Mouse (Mus musculus) T-cell, adult 2 months (primary cell): ENCODE results near the gene Lpar3.
A peak's percentile ranks its signal among the peaks of the same experiment; 100 is the strongest.

Source experiments
- DNase-seq: peaks from one replicate; pipeline ENCODE4 v3.0.0; 2022; ENCODE audit warnings: low spot score

Lpar3 gene

DNA sequence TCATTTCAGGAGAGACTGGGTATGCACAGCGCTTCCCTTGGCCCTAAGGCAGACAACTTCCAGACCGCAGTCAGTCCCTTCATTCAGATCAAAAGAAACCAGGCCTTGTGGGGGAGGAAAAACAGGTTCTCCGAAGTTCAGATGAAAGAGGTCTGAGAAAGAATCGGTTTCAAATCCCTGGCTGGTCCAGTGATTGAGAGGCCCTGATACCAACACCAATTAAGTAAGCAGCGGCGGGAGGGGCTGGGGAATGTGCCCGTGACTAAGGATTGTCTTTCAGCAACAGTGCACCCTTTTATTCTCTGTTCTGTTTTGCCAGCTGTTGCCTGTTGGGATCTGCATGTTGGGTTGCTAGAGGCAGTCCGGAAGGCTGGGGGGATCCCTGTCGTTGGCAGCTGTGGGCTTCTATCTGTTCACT, 90.4 kb downstream of the Lpar3 start:
- DNase-seq = no peak

DNA sequence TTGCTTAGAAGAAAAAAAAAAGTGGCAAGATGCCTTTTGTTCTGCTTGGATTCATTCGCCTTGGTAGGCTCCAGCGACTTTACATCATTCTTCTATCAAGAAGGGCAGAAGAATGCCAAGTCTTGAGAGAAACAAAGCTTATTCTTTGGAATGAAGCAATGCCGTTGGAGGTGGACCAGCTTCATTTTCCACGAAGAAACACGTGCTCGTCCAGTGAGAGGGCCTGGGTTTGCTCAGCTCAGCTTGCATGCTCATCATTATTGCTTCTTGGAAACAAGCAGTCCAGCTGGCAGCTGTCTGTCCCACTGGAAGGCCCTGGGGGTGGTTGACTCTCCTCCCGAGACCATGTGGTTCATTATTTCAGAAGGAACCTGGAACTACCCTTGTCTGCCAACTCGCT, 94.7 kb downstream of the Lpar3 start:
- DNase-seq = no peak

DNA sequence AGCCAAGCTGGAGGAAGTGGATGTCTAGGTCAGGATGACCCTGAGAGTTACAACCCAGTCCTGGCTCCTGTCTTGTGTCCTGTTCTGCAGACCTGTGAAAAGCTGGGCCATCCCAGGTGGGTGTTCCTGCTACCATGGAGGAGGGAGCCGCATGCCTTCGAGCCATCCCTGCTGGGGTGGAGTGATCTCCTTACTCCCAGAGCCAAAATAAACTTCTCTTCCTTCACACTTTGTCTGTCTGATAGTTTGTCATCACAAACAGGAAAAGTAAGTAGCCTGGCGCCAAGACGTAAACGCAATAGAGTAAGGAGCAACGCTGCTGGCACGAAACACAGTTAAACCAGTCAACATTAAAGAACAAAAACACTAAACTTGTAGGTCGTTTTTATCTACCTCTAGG, 95.5 kb downstream of the Lpar3 start:
- DNase-seq = no peak

DNA sequence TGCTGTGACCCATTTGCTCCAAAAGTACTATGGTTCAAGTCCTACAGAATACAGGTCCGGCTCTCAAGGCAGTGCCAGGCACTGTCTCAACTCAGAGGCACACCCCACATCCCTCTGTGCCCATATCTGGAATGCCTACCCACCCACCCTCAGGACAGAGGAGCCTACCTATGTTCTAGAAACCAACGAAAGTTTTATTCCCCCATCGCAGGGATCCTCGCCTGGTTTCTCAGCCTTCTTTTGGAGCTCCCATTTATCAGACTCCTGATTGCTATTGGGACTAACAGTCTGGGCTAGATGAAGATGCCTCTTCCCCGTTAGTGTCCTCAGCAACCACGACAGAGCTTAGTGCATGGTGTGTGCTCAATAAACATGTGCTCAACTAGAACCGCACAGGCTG, 96.6 kb downstream of the Lpar3 start:
- no peak for DNase-seq

DNA sequence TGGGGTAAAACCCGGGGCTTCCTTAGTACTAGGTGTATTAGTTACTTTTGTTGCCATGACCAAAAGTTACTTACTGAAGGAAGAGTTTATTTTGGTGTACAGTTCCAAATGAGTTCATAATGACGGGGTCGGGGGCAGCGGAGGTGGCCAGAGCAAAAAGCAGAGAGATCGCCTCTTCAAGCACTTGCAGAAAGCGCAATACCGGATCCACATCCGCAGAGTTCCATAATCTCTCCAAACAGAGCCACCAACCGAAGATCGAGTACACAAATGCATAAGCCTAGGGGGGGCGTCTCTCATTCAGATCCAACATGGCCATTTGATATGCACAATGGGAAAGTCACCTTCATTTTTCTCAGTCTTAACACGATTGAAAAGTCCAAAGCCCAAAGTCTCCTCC, 97.1 kb downstream of the Lpar3 start:
- no peak for DNase-seq

DNA sequence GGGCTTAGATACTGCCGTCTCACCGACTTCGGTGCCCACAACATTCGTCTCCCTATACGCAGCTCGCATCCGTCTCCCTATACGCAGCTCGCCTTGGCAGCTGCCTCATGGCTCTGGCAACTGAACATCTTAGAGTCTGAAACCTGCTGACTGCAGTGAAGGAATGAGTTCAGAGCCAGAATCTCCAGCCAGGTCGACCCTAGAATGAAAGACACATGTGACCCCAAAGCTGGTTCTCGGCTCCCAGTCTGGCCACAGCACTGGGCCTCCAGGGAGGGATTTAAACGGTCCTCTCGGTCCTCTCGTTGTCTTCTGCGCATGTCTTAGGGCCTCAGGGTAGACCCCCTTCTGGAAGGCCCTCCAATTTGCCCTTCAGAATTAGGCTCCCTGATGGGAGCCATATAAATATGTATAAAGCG, 97.8 kb downstream of the Lpar3 start:
- no peak for DNase-seq

DNA sequence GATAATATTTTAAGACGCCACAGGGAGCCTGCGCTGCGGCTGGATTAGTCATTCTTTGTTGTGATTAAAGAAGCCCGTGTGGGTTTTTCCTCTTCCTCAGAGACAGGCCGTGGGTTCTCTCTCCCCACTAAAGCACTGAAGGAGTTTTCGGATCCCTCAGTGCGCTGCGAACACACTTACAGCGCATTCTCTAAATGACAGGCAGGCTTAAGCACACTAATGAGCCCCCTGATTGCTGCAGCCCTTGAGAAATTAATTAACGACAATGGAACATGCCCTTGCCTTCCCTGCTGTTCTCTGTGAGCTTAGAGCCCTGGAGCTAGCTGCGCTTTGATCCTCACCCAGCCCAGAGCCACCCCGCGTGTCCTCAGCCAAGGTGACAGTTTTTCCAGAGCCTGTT, 98.2 kb downstream of the Lpar3 start:
- no peak for DNase-seq

DNA sequence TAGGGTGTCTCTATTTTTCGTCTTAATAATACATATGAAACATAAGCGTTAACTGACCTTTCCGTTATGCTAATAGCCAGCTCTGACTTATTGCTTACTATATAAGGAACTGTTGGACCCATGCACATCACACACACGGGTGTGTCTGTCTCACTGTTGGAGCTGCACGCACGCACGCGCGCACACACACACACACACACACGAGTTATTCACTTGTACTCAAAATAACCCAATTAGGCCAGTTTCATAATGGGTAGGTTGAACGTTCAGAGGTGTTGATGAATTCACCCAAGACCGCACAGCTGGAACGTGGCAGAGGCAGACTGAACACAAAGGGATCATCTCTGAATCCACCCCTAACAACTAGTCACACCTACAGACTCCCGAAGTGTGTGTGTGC, 98.7 kb downstream of the Lpar3 start:
- no peak for DNase-seq

DNA sequence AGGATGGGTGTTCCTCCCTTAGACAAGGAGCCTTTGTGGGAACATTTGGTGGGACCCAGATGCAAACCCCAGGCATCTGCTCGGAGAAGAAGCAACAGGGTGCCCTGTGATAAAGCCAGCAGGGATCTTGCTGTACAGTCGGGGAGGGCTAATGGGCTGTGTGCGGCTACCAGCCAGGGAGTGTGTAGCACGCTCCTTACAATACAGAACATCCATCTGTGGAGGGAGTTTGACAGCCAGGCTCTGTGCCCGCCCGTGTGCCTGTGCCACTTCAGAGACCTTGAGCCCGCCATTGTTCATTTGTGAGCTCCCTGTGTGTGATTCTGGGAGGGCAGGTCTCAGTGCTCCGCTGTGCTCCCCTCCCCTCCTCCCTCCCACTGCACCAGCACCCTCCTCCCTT, 104.2 kb downstream of the Lpar3 start:
- DNase-seq = no peak

DNA sequence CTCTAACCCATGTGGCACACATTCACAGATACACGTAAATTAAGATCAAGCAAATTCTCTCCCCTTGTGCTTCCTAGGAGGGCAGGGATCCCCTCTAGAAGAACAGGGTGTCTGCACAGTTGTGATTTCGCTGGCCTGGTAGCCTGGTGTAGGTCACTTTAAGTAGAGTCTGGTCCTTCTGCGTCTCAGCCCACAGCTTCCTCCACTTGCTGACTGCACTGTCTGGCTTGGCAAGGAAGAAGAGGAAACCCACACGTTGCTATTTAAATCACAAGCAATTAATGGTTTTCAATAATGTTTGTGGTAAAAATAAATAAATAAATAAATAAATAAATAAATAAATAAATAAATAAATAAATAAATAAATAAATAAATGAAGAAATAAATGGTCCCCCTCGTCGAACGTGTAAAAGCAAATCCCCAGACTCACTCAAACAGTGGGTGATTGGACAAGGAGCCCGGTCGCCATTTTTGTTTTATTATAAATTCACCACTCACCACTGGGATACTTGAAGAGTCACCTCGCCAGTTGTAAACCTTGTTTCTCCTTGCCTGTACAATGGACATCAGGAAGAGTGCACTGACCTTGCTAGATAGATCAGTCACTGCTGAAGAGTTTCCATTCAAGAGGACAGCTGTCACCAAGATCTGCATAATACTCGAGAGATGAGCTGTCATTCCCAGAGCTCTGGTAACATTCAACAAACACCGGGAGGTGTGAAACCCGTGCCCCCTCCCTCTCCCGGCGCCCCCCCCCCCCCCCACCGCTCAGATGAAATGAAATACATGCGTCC, 106.2 kb downstream of the Lpar3 start:
- no peak for DNase-seq

DNA sequence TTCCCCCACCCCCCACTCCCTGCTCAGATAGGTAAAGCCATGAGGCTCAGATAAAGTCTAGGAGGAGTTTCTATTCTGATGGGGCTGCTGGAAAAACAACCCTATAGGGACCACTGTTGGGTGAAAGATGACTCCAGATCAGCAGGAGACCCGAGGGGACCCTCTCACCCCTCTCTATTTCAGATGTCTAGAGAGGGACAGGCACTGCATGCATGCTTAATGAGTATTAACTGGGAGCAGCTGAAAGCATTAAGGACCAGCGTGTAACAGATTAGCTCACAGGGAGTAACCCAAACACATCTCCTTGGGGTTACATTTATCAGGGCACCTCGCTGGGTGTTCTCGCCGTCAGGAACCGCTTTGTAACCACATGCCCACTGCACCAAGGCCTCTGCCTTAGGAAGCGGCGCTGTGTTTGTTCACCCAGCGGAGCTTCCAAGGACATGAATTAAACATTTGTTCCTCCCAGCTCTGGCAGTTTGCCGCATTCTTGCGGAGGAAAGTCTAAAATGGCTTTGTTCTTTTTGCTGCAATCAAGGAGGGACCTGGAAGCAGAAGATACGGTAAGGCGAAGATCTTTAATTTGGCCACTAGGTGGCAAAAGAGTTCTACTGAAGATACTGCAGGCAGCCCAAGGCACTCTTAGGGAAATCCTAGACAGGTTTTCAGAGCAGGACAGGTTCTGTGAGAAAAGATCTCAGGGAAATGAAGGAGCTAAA, 106.9 kb downstream of the Lpar3 start:
- peak; percentile 54 for DNase-seq

DNA sequence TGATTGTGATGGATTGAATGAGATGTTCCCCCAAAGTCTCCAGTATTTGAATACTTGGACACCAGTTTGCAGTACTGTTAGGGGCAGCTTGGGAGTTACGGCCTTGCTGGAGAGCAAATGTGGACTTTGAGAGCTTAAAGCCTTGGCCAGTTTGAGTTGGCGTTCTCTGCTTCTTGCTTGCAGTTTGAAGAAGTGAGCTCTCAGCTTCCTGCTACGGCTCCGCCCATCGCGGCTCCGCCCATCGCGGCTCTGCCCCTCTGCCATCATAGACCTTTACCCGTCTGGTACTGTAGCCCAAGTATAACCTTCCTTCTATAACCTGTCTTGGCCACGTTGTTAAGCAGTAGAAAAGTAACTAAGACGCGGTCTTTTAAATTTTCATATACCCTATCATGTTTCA, 108.0 kb downstream of the Lpar3 start:
- DNase-seq = peak; percentile 40

DNA sequence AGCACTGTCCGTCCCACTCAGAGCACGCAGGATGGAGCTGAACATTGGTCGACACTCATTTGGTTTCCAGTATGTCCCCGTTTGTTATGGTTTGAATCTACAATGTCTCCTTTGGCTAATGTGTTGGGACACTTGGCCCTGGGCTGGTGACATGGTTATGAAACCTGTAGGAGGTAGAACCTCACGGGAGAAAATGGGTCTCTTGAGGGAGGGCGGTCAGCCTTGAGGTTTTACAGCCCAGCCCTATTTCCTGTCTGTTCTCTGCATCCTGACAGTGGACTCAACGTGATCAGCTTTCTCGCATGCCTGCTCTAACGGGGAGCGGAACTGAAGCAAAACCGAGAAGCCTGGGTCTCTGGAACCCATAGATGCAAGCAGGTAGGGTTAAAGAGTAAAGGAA, 111.1 kb downstream of the Lpar3 start:
- DNase-seq = no peak

DNA sequence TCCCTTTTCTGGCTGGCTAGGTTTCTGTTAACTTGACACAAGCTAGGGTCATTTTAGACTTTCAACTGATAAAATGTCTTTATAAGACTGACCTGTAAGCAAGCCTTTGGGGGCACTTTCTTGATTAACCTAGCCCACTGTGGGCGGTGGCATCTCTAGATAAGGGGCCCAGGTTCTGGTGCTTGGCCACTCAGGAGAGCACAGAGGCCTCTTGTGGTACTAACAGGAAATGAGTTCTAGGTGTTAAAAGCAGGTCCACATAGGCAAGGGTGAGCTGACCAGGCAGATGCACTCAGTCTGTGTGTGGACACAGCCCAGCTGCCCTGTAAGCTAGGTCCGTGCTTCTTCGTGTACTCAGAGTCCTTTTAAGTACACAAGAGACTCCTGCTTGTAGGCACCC, 112.5 kb downstream of the Lpar3 start:
- no peak for DNase-seq

DNA sequence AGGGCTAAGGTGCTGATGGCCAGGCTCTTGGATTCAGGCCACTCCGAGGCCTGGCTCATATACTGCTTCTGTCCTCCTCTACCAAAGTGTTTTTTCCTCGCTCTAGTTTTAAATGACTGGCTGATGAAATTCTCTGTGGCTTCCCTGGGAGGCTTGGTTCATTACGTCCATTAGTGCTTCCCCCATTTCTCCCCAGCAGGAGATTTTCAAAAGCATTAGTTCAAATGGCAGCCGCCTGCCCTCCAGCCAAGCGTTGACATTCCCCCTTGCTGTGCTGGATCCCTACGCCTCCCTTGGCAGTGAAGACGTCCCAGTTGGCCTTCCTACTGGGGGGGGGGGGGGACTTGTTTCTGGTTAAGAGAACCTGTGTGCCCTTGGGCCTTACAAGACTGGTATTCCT, 113.3 kb downstream of the Lpar3 start:
- no peak for DNase-seq
